8 mouse cellular contexts compared by ENCODE assay signal in genomic region chr1:135729367-135729713, GRCm38 (mm10). TPM values are rescaled to one million over a fixed set of nuclear protein-coding genes. Genes with fewer than 3 reads are reported as not detected.
DNase-seq lines count a peak whose midpoint lies in the region; ATAC-seq and TF ChIP-seq lines count a peak whose summit lies in the region.

No protein-coding gene starts in this region.

- TF ChIP-seq CTCF in CH12.LX (conservative IDR thresholded peaks at IDR 0.05 in 1 of 2, IDR thresholded peaks at IDR 0.05 in 1 of 2; ENCODE audit: low read depth in 2 of 2, low read length in 2 of 2): no peak

- H3K9me3 ChIP-seq in heart, embryonic 12.5 days (replicated peaks): no peaks in the 10 kb centered on the region
- H3K9me3 ChIP-seq in CH12.LX (replicated peaks; ENCODE audit: low read length): no peaks in the 10 kb centered on the region
- H3K9me3 ChIP-seq in embryonic facial prominence, embryonic 11.5 days (replicated peaks; ENCODE audit: control insufficient read depth, low read length): no peaks in the 10 kb centered on the region
- no peaks in the 10 kb centered on the region for H3K9me3 ChIP-seq in intestine, embryonic 16.5 days (ENCODE audit: control insufficient read depth, low read length)

- intact Hi-C loops in heart, postnatal 10 days (cut with DNase I): no loop called here

- in situ Hi-C loops in CH12.LX (cut with MboI; ENCODE audit: low pct_ligation_motif_present, low pct_unique_long_range_greater_than_20kb, low sequenced_read_pairs): no loop called here

- peak; percentile 36 for ATAC-seq in heart, embryonic 12.5 days (ENCODE audit: insufficient number of reproducible peaks, low FRiP score)
- peak; percentile 17; the same call in 1 of the 2 replicates for ATAC-seq in embryonic facial prominence, embryonic 11.5 days (replicated peaks; ENCODE audit: insufficient number of reproducible peaks, low FRiP score, low TSS enrichment, low read depth)
- peak; percentile 12 for ATAC-seq in intestine, embryonic 16.5 days
- ATAC-seq in megakaryocyte progenitor cell, adult 5-6 weeks (replicated peaks; ENCODE audit: poor library complexity): peak; percentile 7

- TF ChIP-seq POLR2A in CH12.LX (IDR thresholded peaks at IDR 0.05; ENCODE audit: low read depth, low read length): no peak

- peak overlapping the region; percentile 75 for H3K4me2 ChIP-seq in heart, embryonic 12.5 days
- peak overlapping the region; percentile 67 for H3K4me2 ChIP-seq in CH12.LX (ENCODE audit: insufficient read depth, low read depth, poor library complexity, severe bottlenecking)
- peak overlapping the region; percentile 85 for H3K4me2 ChIP-seq in embryonic facial prominence, embryonic 11.5 days (ENCODE audit: low read depth, low read length)
- H3K4me2 ChIP-seq in intestine, embryonic 16.5 days (ENCODE audit: low read depth, low read length): peak overlapping the region; percentile 82

- no peaks in the 10 kb centered on the region for H3K27me3 ChIP-seq in heart, embryonic 12.5 days (replicated peaks)
- no peaks in the 10 kb centered on the region for H3K27me3 ChIP-seq in CH12.LX (replicated peaks)
- no peaks in the 10 kb centered on the region for H3K27me3 ChIP-seq in embryonic facial prominence, embryonic 11.5 days (ENCODE audit: control insufficient read depth, insufficient read depth, low read length)
- no peaks in the 10 kb centered on the region for H3K27me3 ChIP-seq in intestine, embryonic 16.5 days (replicated peaks; ENCODE audit: control insufficient read depth, insufficient read depth, low read length)

- no peaks in the 10 kb centered on the region for H3K36me3 ChIP-seq in heart, embryonic 12.5 days
- peaks cover 0 to 25% of the 10 kb centered on the region in 2 experiments for H3K36me3 ChIP-seq in CH12.LX (replicated peaks in 1 of 2; ENCODE audit: control insufficient read depth in 1 of 2, insufficient read depth in 1 of 2, low read length in 1 of 2)
- no peaks in the 10 kb centered on the region for H3K36me3 ChIP-seq in embryonic facial prominence, embryonic 11.5 days (replicated peaks; ENCODE audit: control insufficient read depth, insufficient read depth, low read depth, low read length)
- no peaks in the 10 kb centered on the region for H3K36me3 ChIP-seq in intestine, embryonic 16.5 days (ENCODE audit: control insufficient read depth, insufficient read depth, low read length)

- peak overlapping the region; percentile 96 for H3K27ac ChIP-seq in heart, embryonic 12.5 days (ENCODE audit: poor library complexity, severe bottlenecking)
- H3K27ac ChIP-seq in CH12.LX (ENCODE audit: insufficient read depth, low read depth): no peak overlapping the region
- no peak overlapping the region; the same call in 1 of the 2 replicates for H3K27ac ChIP-seq in embryonic facial prominence, embryonic 11.5 days (replicated peaks; ENCODE audit: low read depth, low read length)
- peak overlapping the region; percentile 92 for H3K27ac ChIP-seq in intestine, embryonic 16.5 days (ENCODE audit: low read length)

- H3K4me3 ChIP-seq in heart, embryonic 12.5 days: peak overlapping the region; percentile 65
- H3K4me3 ChIP-seq in CH12.LX (replicated peaks in 1 of 3; ENCODE audit: low read depth in 2 of 3, low read length in 2 of 3, poor library complexity in 1 of 3): peak overlapping the region; percentile 71 to 87 (median 82)
- H3K4me3 ChIP-seq in embryonic facial prominence, embryonic 11.5 days (ENCODE audit: low read depth, low read length): peak overlapping the region; percentile 45
- peak overlapping the region; percentile 57 for H3K4me3 ChIP-seq in intestine, embryonic 16.5 days (ENCODE audit: low read length)

- no peaks in the 10 kb centered on the region for H3K79me2 ChIP-seq in CH12.LX (replicated peaks; ENCODE audit: control insufficient read depth, extremely low read depth, insufficient read depth, poor library complexity, severe bottlenecking)

- dilution Hi-C loops in CH12.LX (cut with MboI; ENCODE audit: extremely low pct_ligation_motif_present, extremely low pct_unique_long_range_greater_than_20kb, low sequenced_read_pairs): no loop called here

- TF ChIP-seq RAD21 in CH12.LX (IDR thresholded peaks at IDR 0.05; ENCODE audit: low read depth, low read length): no peak

- TF ChIP-seq EP300 in CH12.LX (IDR thresholded peaks at IDR 0.05; ENCODE audit: low read length): no peak

- under 1% methylated on average over 11 of the region's 11 CpGs for WGBS in heart, embryonic 12.5 days
- 1% methylated on average over 11 of the region's 11 CpGs for WGBS in embryonic facial prominence, embryonic 11.5 days
- WGBS in intestine, embryonic 16.5 days: under 1% methylated on average over 11 of the region's 11 CpGs

- peak overlapping the region; percentile 92 for H3K9ac ChIP-seq in heart, embryonic 12.5 days
- peak overlapping the region; percentile 90 for H3K9ac ChIP-seq in CH12.LX (ENCODE audit: insufficient read depth, low read depth)
- peak overlapping the region; percentile 50 for H3K9ac ChIP-seq in embryonic facial prominence, embryonic 11.5 days (replicated peaks; ENCODE audit: low read length)
- peak overlapping the region; percentile 75 for H3K9ac ChIP-seq in intestine, embryonic 16.5 days (ENCODE audit: low read depth, low read length)

- peaks cover 62% of the 10 kb centered on the region for H3K4me1 ChIP-seq in heart, embryonic 12.5 days (replicated peaks)
- H3K4me1 ChIP-seq in CH12.LX (ENCODE audit: control insufficient read depth in 1 of 2, insufficient read depth in 2 of 2): peaks cover 4 to 29% of the 10 kb centered on the region in 2 experiments
- peaks cover 18% of the 10 kb centered on the region for H3K4me1 ChIP-seq in embryonic facial prominence, embryonic 11.5 days (ENCODE audit: control insufficient read depth, insufficient read depth, low read length)
- H3K4me1 ChIP-seq in intestine, embryonic 16.5 days (ENCODE audit: control insufficient read depth, insufficient read depth, low read length): peaks cover 47% of the 10 kb centered on the region

- DNase-seq in heart, postnatal 10 days: no peak
- DNase-seq in CH12.LX (ENCODE audit: extremely low read depth): no peak
- no peak for DNase-seq in embryonic facial prominence, embryonic 11.5 days (ENCODE audit: low spot score)
- no peak for DNase-seq in B cell, adult 2 months
- DNase-seq in retina, embryonic 14.5 days (ENCODE audit: low spot score): no peak

TF ChIP-seq in CH12.LX, 34 proteins besides CTCF, POLR2A, EP300 and RAD21:
- TF ChIP-seq USF1 (IDR thresholded peaks at IDR 0.05; ENCODE audit: low read depth, low read length) (no peak), ZNF384 (IDR thresholded peaks at IDR 0.05; ENCODE audit: low read depth, low read length) (no peak), USF2 (conservative IDR thresholded peaks at IDR 0.05; ENCODE audit: low read depth, low read length) (no peak), ELF1 (IDR thresholded peaks at IDR 0.05; ENCODE audit: low read depth, low read length) (no peak), MAZ (IDR thresholded peaks at IDR 0.05; ENCODE audit: low read depth, low read length) (0 out of 2 replicates have a peak, but pooled peaks have one; percentile 2), ZMIZ1 (IDR thresholded peaks at IDR 0.05; ENCODE audit: low read depth, low read length) (no peak), MAX (IDR thresholded peaks at IDR 0.05; ENCODE audit: low read length) (peak; percentile 1; the same call in 1 of the 2 replicates), CHD1 (IDR thresholded peaks at IDR 0.05; ENCODE audit: low read depth, low read length) (0 out of 2 replicates have a peak, but pooled peaks have one; percentile 43), UBTF (IDR thresholded peaks at IDR 0.05; ENCODE audit: low read depth, low read length) (no peak)

RNA-seq across cellular contexts. Expression of gene Csrp1, which starts 9.5 kb away (rescaled TPM):
- polyA plus RNA-seq in heart, embryonic 12.5 days (2016; fragmentation: Nextera tagmentation; extraction: Ambion mirVana): 266 and 270 TPM in 2 replicates
- total RNA-seq in heart, postnatal 10 days (2021): 100 to 1,000 TPM; 107 to 117 TPM
- total RNA-seq in CH12.LX (2012; rRNA removed) (50.7 and 54.3 TPM in 2 replicates), CH12.LX (2014; rRNA removed) (44.7 and 49.4 TPM in 2 replicates)
- polyA plus RNA-seq in CH12.LX (2012; ENCODE audit: insufficient read length, low read depth): 45.9 and 52.5 TPM in 2 replicates
- 52.9 and 53.2 TPM in 2 replicates for polyA plus RNA-seq in embryonic facial prominence, embryonic 11.5 days (2014; fragmentation: Nextera tagmentation; extraction: Ambion mirVana)
- 215 TPM in 2 replicates for polyA plus RNA-seq in intestine, embryonic 16.5 days (2015; fragmentation: Nextera tagmentation; extraction: Ambion mirVana)
- total RNA-seq in megakaryocyte progenitor cell, adult 5-6 weeks (2015): 103 and 106 TPM in 2 replicates
- 104 and 113 TPM in 2 replicates for total RNA-seq in megakaryocyte progenitor cell, adult 5-6 weeks (2017)

RNA-seq across cellular contexts. Expression of gene Phlda3, which starts 36.6 kb away (rescaled TPM):
- polyA plus RNA-seq in heart, embryonic 12.5 days (2016; fragmentation: Nextera tagmentation; extraction: Ambion mirVana): 73.0 and 74.1 TPM in 2 replicates
- total RNA-seq in heart, postnatal 10 days (2021): 10 to 100 TPM; 35.4 to 36.7 TPM
- total RNA-seq in CH12.LX (2012; rRNA removed): 76.8 and 98.1 TPM in 2 replicates
- total RNA-seq in CH12.LX (2014; rRNA removed): 45.6 and 49.5 TPM in 2 replicates
- polyA plus RNA-seq in CH12.LX (2012; ENCODE audit: insufficient read length, low read depth): 34.9 and 37.5 TPM in 2 replicates
- 33.5 and 35.3 TPM in 2 replicates for polyA plus RNA-seq in embryonic facial prominence, embryonic 11.5 days (2014; fragmentation: Nextera tagmentation; extraction: Ambion mirVana)
- 36.2 and 36.6 TPM in 2 replicates for polyA plus RNA-seq in intestine, embryonic 16.5 days (2015; fragmentation: Nextera tagmentation; extraction: Ambion mirVana)
- total RNA-seq in megakaryocyte progenitor cell, adult 5-6 weeks (2015): 0.61 and 1.1 TPM in 2 replicates
- not detected in 2 replicates for total RNA-seq in megakaryocyte progenitor cell, adult 5-6 weeks (2017)

RNA-seq across cellular contexts. Expression of gene Tnni1, which starts 49.9 kb away (rescaled TPM):
- 3,113 and 3,172 TPM in 2 replicates for polyA plus RNA-seq in heart, embryonic 12.5 days (2016; fragmentation: Nextera tagmentation; extraction: Ambion mirVana)
- total RNA-seq in heart, postnatal 10 days (2021): 100 to 1,000 TPM; 610 to 792 TPM
- total RNA-seq in CH12.LX (2012; rRNA removed): 1.5 and 1.6 TPM in 2 replicates
- 5.5 and 6.9 TPM in 2 replicates for total RNA-seq in CH12.LX (2014; rRNA removed)
- 3.5 and 4.2 TPM in 2 replicates for polyA plus RNA-seq in CH12.LX (2012; ENCODE audit: insufficient read length, low read depth)
- polyA plus RNA-seq in embryonic facial prominence, embryonic 11.5 days (2014; fragmentation: Nextera tagmentation; extraction: Ambion mirVana): 12.5 and 19.1 TPM in 2 replicates
- 6.4 and 8.7 TPM in 2 replicates for polyA plus RNA-seq in intestine, embryonic 16.5 days (2015; fragmentation: Nextera tagmentation; extraction: Ambion mirVana)
- not detected in 2 replicates for total RNA-seq in megakaryocyte progenitor cell, adult 5-6 weeks (2015)
- not detected in 2 replicates for total RNA-seq in megakaryocyte progenitor cell, adult 5-6 weeks (2017)

Comparison
In these comparisons a context has a peak if more than half of its experiments do, and no peak if none do; other contexts are left out.
1. H3K27ac ChIP-seq: peak in heart, embryonic 12.5 days (single experiment) and intestine, embryonic 16.5 days (single experiment); none in CH12.LX (single experiment) and embryonic facial prominence, embryonic 11.5 days (single experiment).
2. RNA of gene Tnni1, which starts 49.9 kb away (polyA plus RNA-seq): 3,113 to 3,172 TPM in heart, embryonic 12.5 days; 12.5 to 19.1 TPM in embryonic facial prominence, embryonic 11.5 days, 6.4 to 8.7 TPM in intestine, embryonic 16.5 days and 3.5 to 4.2 TPM in CH12.LX; every median in the first group is over 100 times any median in the second.
3. Peak in every context shown above with its lines, with median percentiles within 50 percentile points of each other: ATAC-seq, H3K4me2 ChIP-seq, H3K4me3 ChIP-seq and H3K9ac ChIP-seq.